Mouse (Mus musculus): ENCODE data around the gene Ten1.

GRCm38 (mm10) chr11:116245616-116246015 lies 47.0 kb downstream of the Ten1 start:
- TF ChIP-seq CTCF (IDR thresholded peaks at IDR 0.05; ENCODE audit: low read depth, low read length) (no peak), GATA1 (IDR thresholded peaks at IDR 0.05; ENCODE audit: borderline replicate concordance, low read length) (no peak), TAL1 (conservative IDR thresholded peaks at IDR 0.05; ENCODE audit: low read depth, low read length) (no peak), POLR2AphosphoS5 (IDR thresholded peaks at IDR 0.05; ENCODE audit: insufficient replicate concordance, low read depth, low read length) (no peak)
